Mouse (Mus musculus) fibroblast of lung, adult 2 months (primary cell): ENCODE measurements around the gene Itpr2.

Experiments used
- DNase-seq: peaks from one replicate; pipeline ENCODE4 v3.0.0-alpha.2; 2011; ENCODE audit warnings: low read depth

Itpr2 gene

GRCm38 (mm10) chr6:146501866-146502804, at the start of gene Itpr2:
Gene Itpr2 (minus strand): TSS chr6:146502223.
- DNase-seq, result peak; percentile 28

- DNase-seq, result no peak
Observed at GRCm38 (mm10) chr6:146551326-146551725, 49.3 kb upstream of the Itpr2 start.

GRCm38 (mm10) chr6:146550421-146550820, 48.4 kb upstream of the Itpr2 start:
- DNase-seq, result no peak

DNA sequence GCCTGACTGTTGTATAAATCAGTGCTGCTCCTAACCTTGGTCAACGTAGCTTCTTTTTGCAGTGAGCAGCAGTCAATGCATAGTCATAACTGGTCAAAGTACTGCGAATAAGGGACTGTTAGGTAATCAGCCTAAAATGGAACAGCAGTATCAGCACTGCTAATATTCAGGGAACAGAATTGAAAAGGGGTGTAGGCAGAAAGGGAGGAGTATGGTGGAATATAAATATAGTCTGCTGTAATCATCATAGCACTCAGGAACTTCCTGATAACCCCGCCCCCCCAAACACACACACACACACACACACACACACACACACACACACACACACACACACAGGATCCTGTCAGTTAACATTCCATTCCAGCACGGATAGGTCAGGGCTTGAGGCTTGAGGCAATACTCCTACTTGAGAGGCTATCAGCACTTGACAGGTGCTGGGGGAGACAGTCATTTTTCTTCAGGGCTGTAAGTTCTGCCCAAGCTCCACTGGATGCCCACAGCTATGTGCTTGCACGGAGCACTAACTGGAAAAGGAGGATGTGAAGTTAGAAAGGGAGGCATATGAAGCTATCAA, 43.4 kb upstream of the Itpr2 start:
- DNase-seq, result no peak

DNA sequence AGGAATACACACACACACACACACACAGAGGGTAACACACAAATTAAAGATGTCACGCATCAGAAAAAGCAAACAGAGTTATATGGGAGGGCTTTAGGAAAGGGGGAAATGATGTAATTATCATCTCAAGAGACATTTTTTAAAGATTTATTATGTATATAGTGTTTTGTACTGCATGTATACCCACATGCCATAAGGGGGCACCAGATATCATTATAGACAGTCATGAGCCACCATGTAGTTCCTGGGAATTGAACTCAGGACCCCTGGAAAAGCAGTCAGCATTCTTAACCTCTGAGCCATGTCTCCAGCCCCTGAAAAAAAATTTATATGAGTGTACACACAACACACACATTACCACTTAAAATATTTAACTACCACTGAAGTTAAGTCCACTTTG, 42.6 kb upstream of the Itpr2 start:
- no peak for DNase-seq

DNA sequence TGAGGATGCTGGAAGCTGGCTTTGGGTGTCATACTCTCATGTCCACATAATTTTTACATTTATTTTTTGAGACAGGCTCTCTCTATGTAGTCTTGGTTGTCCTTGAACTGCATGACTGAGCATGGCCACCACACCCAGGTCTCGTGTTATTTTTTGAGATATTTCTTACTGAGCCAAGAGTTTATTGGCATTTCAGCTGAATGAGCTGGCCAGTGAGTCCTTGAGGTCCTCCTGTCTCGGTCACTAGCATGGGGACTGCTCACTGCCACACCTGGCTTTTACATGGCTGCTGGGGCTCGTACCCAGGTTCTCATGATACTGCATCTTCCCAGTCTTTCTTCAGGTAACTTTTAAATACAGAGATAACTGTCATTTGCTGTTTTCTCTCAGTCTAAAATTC, 38.4 kb upstream of the Itpr2 start:
- no peak for DNase-seq

- no peak for DNase-seq
Observed at GRCm38 (mm10) chr6:146538661-146539060, 36.6 kb upstream of the Itpr2 start.

DNA sequence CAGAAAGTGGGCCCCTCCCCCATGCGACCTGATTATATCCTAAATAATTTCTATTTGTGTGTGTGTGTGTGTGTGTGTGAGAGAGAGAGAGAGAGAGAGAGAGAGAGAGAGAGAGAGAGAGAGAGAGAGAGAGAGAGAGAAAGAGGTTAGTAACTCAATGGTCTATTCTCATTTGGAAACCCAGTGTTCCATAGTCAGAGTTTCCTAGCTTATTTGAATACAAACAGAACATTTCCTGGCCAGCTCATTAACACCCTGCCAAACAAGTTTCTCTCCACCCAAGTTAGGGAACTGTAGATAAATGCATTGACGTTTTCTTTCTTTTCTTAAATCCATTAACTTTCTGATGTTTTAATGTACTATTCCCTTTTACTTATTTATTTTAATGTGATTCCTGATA, 36.0 kb upstream of the Itpr2 start:
- no peak for DNase-seq

- DNase-seq, result no peak
Observed at GRCm38 (mm10) chr6:146537111-146537510, 35.1 kb upstream of the Itpr2 start.

DNA sequence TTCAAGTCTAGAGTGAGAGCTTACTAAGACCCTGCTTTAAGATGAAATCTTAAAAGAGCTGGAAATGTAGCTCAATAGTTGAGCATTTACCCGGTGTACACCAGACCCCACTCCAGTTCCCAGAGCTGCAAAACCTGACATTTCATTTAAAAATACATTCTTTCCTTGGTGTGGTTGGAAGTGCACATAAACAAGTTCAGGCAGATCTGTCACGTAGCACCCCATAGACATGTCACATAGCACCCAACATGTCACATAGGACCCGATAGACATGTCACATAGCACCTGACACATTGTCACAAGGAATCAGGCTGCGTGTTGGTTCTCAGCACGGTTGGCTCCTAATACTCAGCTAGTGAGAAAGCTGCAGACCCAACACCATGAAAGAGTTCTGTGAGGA, 33.5 kb upstream of the Itpr2 start:
- no peak for DNase-seq

- DNase-seq, result no peak
Observed at GRCm38 (mm10) chr6:146533146-146533545, 31.1 kb upstream of the Itpr2 start.

DNA sequence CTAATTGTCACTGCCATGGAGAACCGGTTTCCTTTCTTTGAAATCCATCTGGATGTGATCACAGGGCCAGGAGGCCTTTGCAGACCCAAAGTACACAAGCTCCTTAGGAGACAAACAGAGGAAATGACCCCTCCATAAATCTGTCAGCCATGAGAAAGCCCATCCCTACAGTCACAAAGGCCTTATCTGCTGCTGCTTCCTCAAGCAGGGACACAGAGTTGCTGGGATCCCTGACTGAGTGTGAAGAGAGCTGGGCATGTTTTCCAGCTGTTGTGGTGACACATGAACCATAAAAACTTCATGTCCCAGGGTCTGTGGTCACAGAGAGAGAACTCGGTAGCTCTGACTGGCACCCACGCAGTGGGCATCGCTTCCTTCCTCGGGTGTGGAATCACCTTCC, 28.7 kb upstream of the Itpr2 start:
- no peak for DNase-seq

- no peak for DNase-seq
Observed at GRCm38 (mm10) chr6:146530363-146530762, 28.3 kb upstream of the Itpr2 start.

DNA sequence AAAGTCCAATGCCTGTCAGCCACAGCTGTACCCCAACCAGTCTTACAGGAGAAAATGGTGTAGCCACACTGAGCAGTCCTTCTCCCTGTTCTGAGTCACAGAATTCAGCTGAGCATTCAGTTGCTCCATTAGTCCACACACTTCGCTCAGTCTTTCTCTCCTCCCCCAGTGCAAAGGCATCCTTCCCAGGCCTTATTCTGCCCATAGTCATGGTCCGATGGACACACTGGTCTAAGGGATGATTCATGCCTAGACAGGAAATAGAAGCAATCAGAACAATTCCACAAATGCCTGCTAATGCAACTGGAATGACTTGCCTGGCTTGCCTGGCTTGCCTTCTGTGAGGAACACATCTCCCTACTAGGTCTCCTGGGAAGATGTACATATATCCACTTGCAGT, 25.5 kb upstream of the Itpr2 start:
- DNase-seq, result peak; percentile 65

GRCm38 (mm10) chr6:146525500-146525899, 23.5 kb upstream of the Itpr2 start:
- DNase-seq, result no peak

DNA sequence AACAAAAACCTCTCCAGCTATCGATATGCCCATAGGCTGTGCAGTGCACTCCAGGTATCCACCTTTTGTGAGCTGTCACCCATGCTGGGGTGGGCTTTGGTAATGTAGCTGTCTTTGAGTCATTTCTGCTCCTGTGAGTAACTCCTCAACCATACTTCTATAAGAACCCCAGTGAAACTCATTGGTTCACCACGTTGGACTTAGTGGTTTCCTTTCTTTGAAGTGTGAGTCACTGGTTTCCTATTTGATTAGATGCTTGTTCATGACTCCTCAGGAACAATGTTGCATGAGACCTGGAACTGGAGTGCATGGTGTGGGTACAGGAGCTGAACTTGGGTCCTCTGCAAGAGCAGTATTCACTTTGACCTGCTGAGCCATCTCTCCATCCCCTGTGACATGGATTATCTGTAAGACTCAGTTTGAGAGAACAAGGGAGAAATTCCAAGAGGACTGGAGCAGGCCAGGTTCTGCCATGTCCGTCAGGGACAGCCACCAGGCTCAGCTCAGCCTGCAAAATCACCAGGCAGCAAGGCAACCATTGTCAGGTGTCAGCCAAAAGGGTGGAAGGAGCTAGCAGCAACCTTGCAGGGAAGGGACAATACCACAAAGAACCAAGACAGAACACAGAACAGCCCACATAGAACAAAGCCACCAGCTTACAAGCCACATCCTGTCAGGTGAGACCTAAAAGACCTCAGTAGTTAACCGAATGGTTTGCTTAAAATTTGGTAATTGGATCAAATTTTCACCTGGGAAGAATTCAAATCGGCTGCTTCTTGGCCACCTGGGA, 19.6 kb upstream of the Itpr2 start:
- no peak for DNase-seq

- no peak for DNase-seq
Observed at GRCm38 (mm10) chr6:146519019-146519418, 17.0 kb upstream of the Itpr2 start.

- DNase-seq, result no peak
Observed at GRCm38 (mm10) chr6:146515936-146516335, 13.9 kb upstream of the Itpr2 start.

GRCm38 (mm10) chr6:146514531-146514948, 12.5 kb upstream of the Itpr2 start:
- DNase-seq, result no peak

GRCm38 (mm10) chr6:146513899-146514298, 11.9 kb upstream of the Itpr2 start:
- DNase-seq, result no peak

DNA sequence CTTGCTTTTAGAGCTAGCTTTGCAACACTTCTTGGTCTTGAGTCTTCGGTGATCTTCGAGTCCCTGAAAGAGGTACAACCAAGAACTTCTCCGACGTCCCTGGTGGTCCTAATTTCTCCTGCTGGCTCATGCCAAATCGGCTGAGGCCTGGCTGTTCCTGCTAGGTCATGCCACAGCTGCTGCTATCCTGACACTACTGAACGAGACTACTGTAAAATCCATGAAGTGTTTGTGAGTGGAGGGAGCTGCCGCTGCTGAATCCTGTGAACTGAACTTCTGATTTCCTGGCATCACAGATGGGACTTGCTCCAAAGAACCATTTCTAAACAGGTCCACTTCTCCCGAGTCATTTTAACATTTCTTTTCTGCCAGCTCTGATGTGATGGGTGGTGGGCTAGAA, 11.4 kb upstream of the Itpr2 start:
- no peak for DNase-seq

DNA sequence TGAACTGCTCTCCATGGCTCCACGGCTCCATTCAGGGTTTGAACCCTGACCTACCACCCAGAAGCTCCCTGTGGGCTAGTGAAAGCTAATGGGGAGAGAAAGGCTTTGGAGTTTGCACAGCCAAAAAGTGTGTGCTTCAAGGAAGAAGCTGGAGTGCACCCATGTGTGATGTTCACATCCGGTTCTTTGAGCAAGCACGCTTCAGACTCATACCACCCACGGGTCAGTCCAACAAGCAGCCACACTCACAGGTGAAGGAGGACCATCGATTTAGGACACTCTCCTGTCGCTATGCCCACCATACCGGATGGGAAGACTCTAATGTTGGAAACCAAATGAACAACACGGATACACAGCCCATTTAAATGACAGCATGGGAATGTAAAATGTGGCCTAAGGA, 9.5 kb upstream of the Itpr2 start:
- no peak for DNase-seq

DNA sequence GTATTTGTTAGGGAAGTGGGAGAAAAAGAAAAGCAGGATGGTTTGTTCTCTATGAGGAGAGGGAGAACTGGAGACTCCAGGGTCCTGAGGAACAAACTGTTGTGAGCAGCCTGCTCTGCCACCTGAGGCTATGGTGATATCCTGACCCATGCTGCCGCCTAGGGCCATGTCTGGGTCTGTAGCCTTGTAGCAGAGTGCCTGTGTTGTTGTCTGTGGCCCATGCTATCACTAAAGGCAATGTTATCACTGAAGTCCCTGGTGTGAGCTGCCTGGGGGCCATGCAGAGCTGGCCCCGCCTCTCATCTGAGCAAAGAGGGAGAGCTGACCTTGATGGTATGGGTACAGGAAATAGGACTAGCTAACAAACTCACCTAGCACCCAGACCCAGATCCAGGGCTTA, 7.9 kb upstream of the Itpr2 start:
- DNase-seq, result no peak
